Mouse (Mus musculus): ENCODE results near the gene Zfp385a. TPM values are rescaled to one million over a fixed set of nuclear protein-coding genes. Genes with fewer than 3 reads are reported as not detected.

The Zfp385a gene
- polyA plus RNA-seq, 1 experiment from 2014 or later = 11.8 TPM

GRCm38 (mm10) chr15:103336996-103337667 lies 2.8 kb downstream of the Zfp385a start:
- Histone ChIP-seq H3K9ac (no peak overlapping the region), H3K27me3 (ENCODE audit: insufficient read depth, low read length) (peaks cover 56% of the 10 kb centered on the region), H3K4me2 (no peak overlapping the region), H3K36me3 (ENCODE audit: insufficient read depth) (no peaks in the 10 kb centered on the region), H3K4me3 (ENCODE audit: low read depth, low read length) (no peak overlapping the region), H3K4me1 (ENCODE audit: insufficient read depth) (peaks cover 4% of the 10 kb centered on the region), H3K27ac (ENCODE audit: low read depth) (no peak overlapping the region), H3K9me3 (ENCODE audit: low read depth, low read length) (no peaks in the 10 kb centered on the region)
- no peak for TF ChIP-seq CTCF (IDR thresholded peaks at IDR 0.05; ENCODE audit: low read depth)
- ATAC-seq (ENCODE audit: insufficient read depth) (no peak), DNase-seq (no peak)
- 22% methylated on average over 11 of the region's 11 CpGs for WGBS

GRCm38 (mm10) chr15:103335488-103336235 lies 4.2 kb downstream of the Zfp385a start:
- H3K27ac ChIP-seq (ENCODE audit: low read depth) = no peak overlapping the region
- peaks cover 43% of the 10 kb centered on the region for H3K27me3 ChIP-seq (ENCODE audit: insufficient read depth, low read length)
- no peak overlapping the region for H3K4me2 ChIP-seq
- no peak overlapping the region for H3K4me3 ChIP-seq (ENCODE audit: low read depth, low read length)
- no peak overlapping the region for H3K9ac ChIP-seq
- ATAC-seq (ENCODE audit: insufficient read depth) (no peak), DNase-seq (no peak)
- no peaks in the 10 kb centered on the region for H3K9me3 ChIP-seq (ENCODE audit: low read depth, low read length)
- no peak for TF ChIP-seq CTCF (IDR thresholded peaks at IDR 0.05; ENCODE audit: low read depth)
- H3K36me3 ChIP-seq (ENCODE audit: insufficient read depth) = no peaks in the 10 kb centered on the region
- H3K4me1 ChIP-seq (ENCODE audit: insufficient read depth) = peaks cover 4% of the 10 kb centered on the region
- 27% methylated on average over 7 of the region's 7 CpGs for WGBS

- Histone ChIP-seq H3K9me3 (ENCODE audit: low read depth, low read length) (no peaks in the 10 kb centered on the region), H3K9ac (no peak overlapping the region), H3K27ac (ENCODE audit: low read depth) (no peak overlapping the region), H3K36me3 (ENCODE audit: insufficient read depth) (no peaks in the 10 kb centered on the region), H3K4me3 (ENCODE audit: low read depth, low read length) (no peak overlapping the region), H3K27me3 (ENCODE audit: insufficient read depth, low read length) (peaks cover 36% of the 10 kb centered on the region), H3K4me2 (no peak overlapping the region), H3K4me1 (ENCODE audit: insufficient read depth) (peaks cover 4% of the 10 kb centered on the region)
- 53% methylated on average over 3 of the region's 3 CpGs for WGBS
- no peak for TF ChIP-seq CTCF (IDR thresholded peaks at IDR 0.05; ENCODE audit: low read depth)
- DNase-seq (no peak), ATAC-seq (ENCODE audit: insufficient read depth) (no peak)
These were observed 4.9 kb downstream of the Zfp385a start for GRCm38 (mm10) chr15:103335040-103335439.

DNA sequence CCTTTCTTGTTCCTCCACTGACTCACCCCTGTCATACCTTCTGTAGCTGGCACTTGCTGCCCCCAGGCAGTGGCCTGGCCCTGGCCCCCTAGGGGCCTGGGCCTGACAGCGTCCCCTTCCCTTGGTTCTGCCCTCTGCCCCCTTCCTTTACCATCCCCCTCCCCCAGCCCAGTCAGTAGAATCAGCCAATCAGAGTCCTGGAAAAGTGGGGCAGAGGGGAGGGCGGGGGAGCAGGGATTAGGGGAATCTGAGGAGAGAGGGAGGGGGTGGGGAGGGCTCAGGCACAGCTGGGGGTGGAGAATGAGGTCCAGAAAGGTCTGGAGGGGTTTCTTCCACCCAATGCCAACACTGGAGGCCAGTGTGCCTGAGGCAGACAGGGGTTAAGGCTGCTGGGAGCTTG lies 5.7 kb downstream of the Zfp385a start:
- no peak for TF ChIP-seq CTCF (IDR thresholded peaks at IDR 0.05; ENCODE audit: low read depth)
- ATAC-seq (ENCODE audit: insufficient read depth) (no peak), DNase-seq (no peak)
- Histone ChIP-seq H3K4me1 (ENCODE audit: insufficient read depth) (no peaks in the 10 kb centered on the region; the same call in 1 of the 2 replicates), H3K36me3 (ENCODE audit: insufficient read depth) (no peaks in the 10 kb centered on the region), H3K27ac (ENCODE audit: low read depth) (no peak overlapping the region), H3K9ac (no peak overlapping the region; the same call in 1 of the 2 replicates), H3K4me3 (ENCODE audit: low read depth, low read length) (no peak overlapping the region), H3K9me3 (ENCODE audit: low read depth, low read length) (no peaks in the 10 kb centered on the region), H3K27me3 (ENCODE audit: insufficient read depth, low read length) (peaks cover 28% of the 10 kb centered on the region), H3K4me2 (no peak overlapping the region)
- WGBS = 17% methylated on average over 2 of the region's 2 CpGs

DNA sequence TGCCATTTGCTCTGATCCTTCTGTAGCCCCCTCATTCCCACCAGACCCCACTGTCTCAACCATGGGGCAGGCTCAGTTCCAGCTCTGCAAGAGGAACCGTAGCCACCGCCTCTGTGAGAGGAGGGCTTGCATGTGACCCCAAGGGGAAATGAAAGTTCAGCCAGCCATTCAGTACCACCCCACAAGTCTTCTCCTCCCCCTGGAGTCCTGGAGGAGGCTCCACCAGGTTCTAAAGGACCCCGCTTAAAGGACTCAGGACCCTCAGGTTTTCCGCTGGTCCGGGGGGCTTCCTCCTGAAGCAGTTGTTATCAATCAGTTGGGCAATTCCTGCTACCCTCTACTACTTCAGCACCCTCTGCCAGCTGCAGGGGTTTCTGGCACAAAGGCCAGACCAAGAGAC lies 6.2 kb downstream of the Zfp385a start:
- H3K4me2 ChIP-seq = no peak overlapping the region
- DNase-seq (no peak), ATAC-seq (ENCODE audit: insufficient read depth) (no peak)
- no peak for TF ChIP-seq CTCF (IDR thresholded peaks at IDR 0.05; ENCODE audit: low read depth)
- H3K36me3 ChIP-seq (ENCODE audit: insufficient read depth) = no peaks in the 10 kb centered on the region
- 72% methylated on average over 5 of the region's 5 CpGs for WGBS
- H3K9ac ChIP-seq = no peak overlapping the region
- no peaks in the 10 kb centered on the region for H3K9me3 ChIP-seq (ENCODE audit: low read depth, low read length)
- H3K27ac ChIP-seq (ENCODE audit: low read depth) = no peak overlapping the region
- H3K4me3 ChIP-seq (ENCODE audit: low read depth, low read length) = no peak overlapping the region
- H3K4me1 ChIP-seq (ENCODE audit: insufficient read depth) = no peaks in the 10 kb centered on the region; the same call in 1 of the 2 replicates
- H3K27me3 ChIP-seq (ENCODE audit: insufficient read depth, low read length) = peaks cover 23% of the 10 kb centered on the region

GRCm38 (mm10) chr15:103333081-103333615 lies 6.7 kb downstream of the Zfp385a start:
- no peaks in the 10 kb centered on the region for H3K9me3 ChIP-seq (ENCODE audit: low read depth, low read length)
- no peak for DNase-seq
- WGBS = 58% methylated on average over 5 of the region's 5 CpGs
- peaks cover 17% of the 10 kb centered on the region for H3K27me3 ChIP-seq (ENCODE audit: insufficient read depth, low read length)
- H3K9ac ChIP-seq = no peak overlapping the region; the same call in 1 of the 2 replicates
- no peaks in the 10 kb centered on the region for H3K36me3 ChIP-seq (ENCODE audit: insufficient read depth)
- no peaks in the 10 kb centered on the region; the same call in 1 of the 2 replicates for H3K4me1 ChIP-seq (ENCODE audit: insufficient read depth)
- TF ChIP-seq CTCF (IDR thresholded peaks at IDR 0.05; ENCODE audit: low read depth) = no peak
- ATAC-seq (ENCODE audit: insufficient read depth) = no peak
- H3K27ac ChIP-seq (ENCODE audit: low read depth) = no peak overlapping the region
- no peak overlapping the region for H3K4me3 ChIP-seq (ENCODE audit: low read depth, low read length)
- no peak overlapping the region for H3K4me2 ChIP-seq

Measured in lung, embryonic 14.5 days (tissue).